Mouse (Mus musculus): ENCODE measurements at regions not wholly inside any gene's neighbourhood (a gene's known extent, or its start where the extent isn't known, plus 50 kb on each side); places are given as distances from the start of the nearest gene placed in this dataset.
"Not testable (repeated sequence)": the region's sequence is repeated elsewhere in the genome, so short reads cannot be mapped to it uniquely, and the experiment has no call there.

- no peak for DNase-seq (ENCODE audit: low spot score in 2 of 2)
Measured at GRCm38 (mm10) chr4:3080385-3081125, 86.6 kb upstream of the Vmn1r2 start.

- DNase-seq (ENCODE audit: low spot score in 2 of 2): no peak
Measured at GRCm38 (mm10) chr4:3081148-3081952, 85.8 kb upstream of the Vmn1r2 start.

GRCm38 (mm10) chr4:3081953-3082950, 84.9 kb upstream of the Vmn1r2 start:
- DNase-seq (ENCODE audit: low spot score in 2 of 2): no peak

GRCm38 (mm10) chr4:3083161-3084020, 83.7 kb upstream of the Vmn1r2 start:
- DNase-seq (ENCODE audit: low spot score in 2 of 2): no peak

GRCm38 (mm10) chr4:3084021-3084545, 83.0 kb upstream of the Vmn1r2 start:
- DNase-seq (ENCODE audit: low spot score in 2 of 2): no peak

- DNase-seq (ENCODE audit: low spot score in 2 of 2): no peak
Measured at GRCm38 (mm10) chr4:3085456-3086448, 81.4 kb upstream of the Vmn1r2 start.

GRCm38 (mm10) chr4:3087616-3088015, 79.5 kb upstream of the Vmn1r2 start:
- not testable (repeated sequence) for DNase-seq (ENCODE audit: low spot score in 2 of 2)

GRCm38 (mm10) chr4:3089567-3090377, 77.3 kb upstream of the Vmn1r2 start:
- no peak for DNase-seq (ENCODE audit: low spot score in 2 of 2)

GRCm38 (mm10) chr4:3090378-3090735, 76.8 kb upstream of the Vmn1r2 start:
- DNase-seq (ENCODE audit: low spot score in 2 of 2): no peak

- DNase-seq (ENCODE audit: low spot score in 2 of 2): no peak
Measured at GRCm38 (mm10) chr4:3090742-3091141, 76.4 kb upstream of the Vmn1r2 start.

Measured in frontal cortex, postnatal 10 days (tissue).